Mouse (Mus musculus): Measurements from ENCODE around the gene Mcm2.

- TF ChIP-seq CTCF (IDR thresholded peaks at IDR 0.05; ENCODE audit: low read depth, low read length) (no peak), POLR2A (IDR thresholded peaks at IDR 0.05; ENCODE audit: borderline replicate concordance, low read depth, low read length) (no peak)
Observed at GRCm38 (mm10) chr6:88942595-88942994, 44.0 kb upstream of the Mcm2 start.

Data from bone marrow macrophage, adult 2 months (primary cell).